Mouse (Mus musculus) layer of hippocampus, adult 2 months (tissue): ENCODE data around the gene Plpp1. TPM values are rescaled to one million over a fixed set of nuclear protein-coding genes. Genes with fewer than 3 reads are reported as not detected.

Source experiments
- DNase-seq, 2 experiments: peaks; one replicate each; pipeline ENCODE4 v3.0.0; 2022; ENCODE audit warnings: low spot score in 2 of 2
- H3K27ac ChIP-seq: fragments of 200-600 bp; 2 replicates; pipeline ENCODE4 v1.8.1; 2022
- H3K4me3 ChIP-seq: fragments of 200-600 bp; 2 replicates; pipeline ENCODE4 v1.8.1; 2022; ENCODE audit warnings: mild to moderate bottlenecking
- CTCF ChIP-seq: fragments of 200-600 bp; conservative IDR thresholded peaks from 2 replicates; pipeline ENCODE4 v1.8.1; 2022; ENCODE audit warnings: antibody characterized with exemption, mild to moderate bottlenecking, moderate library complexity
- long read RNA-seq, 2 experiments: library from polyadenylated mRNA; stranded (forward); transcript quantifications; one replicate each; pipeline ENCODE4 v2.0.0; 2021; ENCODE audit warnings: borderline mapping rate in 2 of 2
- total RNA-seq, 2 experiments: library from RNA; stranded (reverse); gene quantifications; 2 replicates each; pipeline ENCODE4 v1.2.3; 2021

The Plpp1 gene
- total RNA-seq: 10 to 100 TPM; 30.4 to 30.8 TPM
- long read RNA-seq, experiment 1, transcript Plpp1-201 (6 exons, 1,598 nt): major isoform, 21 of 46 reads
- long read RNA-seq, experiment 1, transcript Plpp1-202 (6 exons, 1,272 nt): minor isoform, 14 of 46 reads
- long read RNA-seq, experiment 1, partial matches to known transcripts: 1 of 46 reads
- long read RNA-seq, experiment 1, other reads (novel, unspliced or antisense): 10 of 46 reads
- long read RNA-seq, experiment 2, transcript Plpp1-202 (6 exons, 1,272 nt): major isoform, 24 of 53 reads
- long read RNA-seq, experiment 2, transcript Plpp1-201 (6 exons, 1,598 nt): minor isoform, 12 of 53 reads
- long read RNA-seq, experiment 2, partial matches to known transcripts: 0 of 53 reads
- long read RNA-seq, experiment 2, other reads (novel, unspliced or antisense): 17 of 53 reads

DNA sequence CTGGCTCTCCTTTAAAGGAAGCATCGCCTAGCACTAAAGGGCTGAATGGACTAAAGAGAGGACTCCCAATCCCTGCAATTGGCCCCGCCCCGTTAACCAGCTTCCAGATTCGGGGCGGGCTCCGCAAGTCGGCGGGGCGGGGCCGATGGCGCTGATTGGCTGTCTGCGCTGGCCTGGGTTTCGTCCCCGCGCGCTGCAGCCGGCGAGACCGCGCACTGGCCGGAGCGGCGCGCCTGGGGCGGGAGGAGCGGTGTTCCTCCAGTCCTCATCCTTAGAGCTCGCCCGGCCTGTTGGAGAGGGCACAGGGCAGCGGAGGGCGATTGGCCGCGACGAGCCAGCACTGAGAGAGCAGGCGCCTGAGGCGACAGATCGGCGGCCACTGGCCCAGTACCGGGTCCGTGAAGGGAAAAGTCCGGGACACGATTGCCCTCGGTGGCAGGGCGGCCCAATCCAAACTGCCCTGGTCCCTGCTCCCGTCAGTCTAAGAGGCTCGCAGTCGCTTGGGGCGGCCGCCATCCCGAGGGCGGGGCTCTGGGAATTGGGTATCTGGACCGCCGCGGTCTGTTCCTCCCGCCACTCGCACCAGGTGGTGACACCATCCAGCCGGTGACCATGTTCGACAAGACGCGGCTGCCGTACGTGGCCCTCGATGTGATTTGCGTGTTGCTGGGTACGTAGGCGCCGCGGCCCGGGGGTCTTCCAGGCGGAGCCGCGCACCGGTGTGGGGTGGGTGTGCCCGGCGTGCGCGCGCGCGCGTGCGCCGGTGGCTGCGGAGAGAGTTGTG is at the start of gene Plpp1:
Plpp1 (plus strand) TSS at position 196 of the 784 bp plus-strand sequence.
- peak; percentile 93 to 94 for DNase-seq
- Histone ChIP-seq H3K27ac (peak within 1 kb of the TSS; percentile 94), H3K4me3 (peak within 1 kb of the TSS; percentile 97)
- no peak for TF ChIP-seq CTCF

DNA sequence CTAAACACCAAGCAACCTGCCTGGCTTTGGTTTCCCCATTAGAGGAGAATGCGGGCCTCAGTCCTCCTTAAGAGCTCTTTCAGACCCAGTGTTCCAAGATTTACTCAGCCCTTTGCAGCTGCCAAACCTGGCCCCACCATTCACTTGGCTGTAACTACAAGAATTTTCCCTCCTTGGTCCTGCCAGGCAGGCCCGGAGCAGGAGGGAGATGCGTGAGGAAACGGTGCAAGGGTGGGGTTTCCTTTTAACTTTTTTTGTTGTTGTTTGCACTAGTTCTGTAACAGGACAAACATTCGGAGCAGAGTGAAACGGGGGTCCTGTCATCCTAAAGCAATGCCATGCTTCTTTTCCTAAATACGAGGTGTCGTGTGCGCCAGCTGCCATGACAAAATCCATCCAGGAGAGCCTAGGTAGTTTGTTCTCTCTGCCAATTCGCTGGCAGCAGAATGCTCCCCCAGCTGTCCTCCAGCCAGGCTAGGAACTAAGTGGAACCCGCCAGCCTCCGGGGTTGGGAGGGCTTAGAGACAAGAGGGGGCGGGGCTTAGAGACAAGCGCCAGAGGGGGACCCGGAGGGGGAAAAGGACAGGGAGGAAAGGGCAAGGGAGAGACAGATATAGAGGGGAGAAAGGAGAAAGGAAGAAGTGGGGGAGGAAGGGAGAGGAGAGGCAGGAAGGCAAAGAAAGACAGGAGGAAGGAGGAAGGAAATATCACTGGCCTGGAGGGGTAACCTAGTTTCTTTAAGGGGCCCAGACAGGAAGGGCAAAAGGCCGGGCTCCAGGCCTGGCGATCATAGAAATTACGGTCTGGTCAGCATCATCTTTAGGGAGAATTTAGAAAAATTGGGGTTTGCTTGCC is 48.9 kb upstream of the Plpp1 start:
- Histone ChIP-seq H3K27ac (peak overlapping the region; percentile 67), H3K4me3 (peak overlapping the region; percentile 27; the same call in 1 of the 2 replicates)
- TF ChIP-seq CTCF: no peak
- no peak for DNase-seq

DNA sequence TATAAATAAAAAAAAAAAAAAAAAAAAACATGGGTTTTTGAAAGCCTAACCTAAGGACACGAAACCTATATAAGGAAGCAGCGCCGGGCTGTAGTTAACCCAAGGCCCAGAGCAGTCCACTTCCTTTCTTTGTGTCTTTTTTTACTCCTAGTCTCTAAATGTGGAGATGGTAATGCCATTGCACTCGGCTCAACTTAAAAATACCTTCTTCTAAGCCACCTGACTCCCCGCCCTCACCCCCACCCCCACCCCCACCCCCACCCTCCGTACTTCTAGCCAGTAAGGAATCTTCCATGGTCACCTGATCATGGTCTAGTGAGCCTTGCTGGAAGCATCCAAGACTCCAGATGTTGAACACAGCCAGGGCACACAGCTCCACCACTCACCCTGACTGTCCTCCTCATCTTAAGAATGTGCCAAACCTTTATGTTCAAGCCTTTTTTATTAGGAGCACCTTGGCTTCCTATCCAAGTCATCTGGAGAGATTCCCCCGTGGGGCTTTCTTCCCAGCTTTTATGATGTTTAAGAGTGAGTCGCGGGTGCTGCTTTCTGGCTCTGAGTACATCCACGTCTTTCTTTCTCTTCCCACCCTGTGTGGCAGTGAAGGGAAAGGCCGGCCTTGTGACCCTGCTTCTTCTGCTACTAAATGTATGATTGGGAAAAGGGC is 48.1 kb upstream of the Plpp1 start:
- no peak for TF ChIP-seq CTCF
- peak overlapping the region; percentile 67; the same call in 1 of the 2 replicates for H3K27ac ChIP-seq
- no peak overlapping the region for H3K4me3 ChIP-seq
- DNase-seq: no peak

DNA sequence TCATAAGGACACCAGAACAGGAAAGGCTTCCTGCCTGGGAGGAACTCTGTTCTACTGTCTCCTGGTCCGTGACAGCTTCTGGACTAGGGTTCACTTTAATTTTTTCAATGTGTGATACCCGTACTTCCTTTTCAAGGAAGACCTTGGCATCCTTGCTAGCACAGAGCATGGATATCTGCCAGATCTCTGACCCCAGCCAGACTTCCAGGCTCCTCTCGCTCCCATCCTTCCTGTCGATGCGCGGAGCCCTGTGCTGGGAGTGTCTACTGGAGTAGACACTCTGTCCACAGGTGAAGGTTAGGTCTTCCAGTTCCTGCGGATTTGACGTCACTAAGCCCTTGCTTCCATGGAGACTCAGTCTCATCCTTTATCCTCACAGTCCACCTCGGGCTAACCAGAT is 47.1 kb upstream of the Plpp1 start:
- no peak for TF ChIP-seq CTCF
- Histone ChIP-seq H3K27ac (no peak overlapping the region), H3K4me3 (no peak overlapping the region)
- no peak for DNase-seq

DNA sequence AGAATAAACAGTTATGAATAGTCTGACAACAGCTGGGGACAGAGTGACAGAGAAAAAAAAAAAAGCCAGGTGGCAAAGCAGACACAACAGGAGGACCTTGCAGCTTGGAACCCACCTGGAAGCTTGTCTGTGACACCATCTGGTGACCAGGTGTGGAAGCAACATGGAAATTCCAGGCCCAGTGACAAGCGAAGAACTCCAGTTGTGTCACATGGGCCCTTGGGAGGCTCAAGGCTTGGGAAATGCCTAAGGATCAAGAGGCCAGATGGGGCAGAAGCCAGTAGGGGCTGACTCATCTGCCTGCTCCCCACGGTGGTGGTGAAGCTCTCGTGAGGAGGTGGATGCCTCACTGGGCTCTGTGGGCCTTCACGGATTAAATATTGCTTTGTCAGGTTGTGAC is 45.7 kb upstream of the Plpp1 start:
- Histone ChIP-seq H3K27ac (no peak overlapping the region), H3K4me3 (no peak overlapping the region)
- TF ChIP-seq CTCF: no peak
- no peak for DNase-seq

DNA sequence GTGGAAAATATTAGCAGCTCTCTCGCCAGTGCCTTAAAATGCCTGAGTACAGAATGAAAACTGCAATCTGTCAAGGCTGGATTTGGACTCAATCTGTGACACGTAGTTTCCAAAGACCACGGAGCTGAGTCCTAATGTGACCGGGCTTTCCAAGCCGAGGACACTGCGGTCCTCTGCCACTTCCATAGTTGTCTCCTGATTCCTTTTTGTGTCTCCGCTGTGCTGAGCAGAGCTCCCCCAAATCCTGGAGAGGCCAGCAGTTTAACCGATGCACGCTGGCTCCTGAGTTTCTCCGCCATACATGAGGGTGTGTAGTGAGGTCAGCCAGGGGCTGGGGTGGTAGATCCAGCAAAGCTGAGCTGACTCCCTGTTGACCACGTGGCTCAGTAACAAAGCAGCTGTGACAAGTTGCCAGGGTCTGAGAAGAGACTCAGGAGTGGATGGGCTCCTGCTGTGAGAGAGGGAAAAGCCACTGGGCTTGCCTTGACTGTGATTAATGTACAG is 45.0 kb upstream of the Plpp1 start:
- no peak for DNase-seq
- TF ChIP-seq CTCF: no peak
- H3K4me3 ChIP-seq: peak overlapping the region; percentile 41
- H3K27ac ChIP-seq: peak overlapping the region; percentile 65

DNA sequence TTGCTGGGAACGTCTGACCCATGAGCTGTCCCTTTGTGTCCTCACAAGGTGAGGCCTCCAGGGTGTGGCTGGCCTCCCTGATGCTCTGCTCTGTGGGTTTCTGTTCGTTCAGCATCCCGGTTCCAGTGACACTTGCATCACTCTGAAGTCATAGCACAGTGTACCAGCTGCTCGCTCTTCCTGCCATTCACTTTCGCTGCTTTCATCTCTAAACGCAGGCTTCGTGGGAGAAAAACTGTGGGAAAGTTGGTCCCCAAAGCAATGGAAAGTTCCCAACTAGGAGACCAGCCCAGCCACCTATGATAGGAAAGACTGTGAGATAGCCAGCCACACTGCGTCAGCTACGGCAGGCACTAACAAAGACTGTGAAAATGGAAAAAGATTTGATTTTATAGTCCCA is 43.2 kb upstream of the Plpp1 start:
- no peak for TF ChIP-seq CTCF
- H3K4me3 ChIP-seq: no peak overlapping the region
- no peak for DNase-seq
- no peak overlapping the region for H3K27ac ChIP-seq

DNA sequence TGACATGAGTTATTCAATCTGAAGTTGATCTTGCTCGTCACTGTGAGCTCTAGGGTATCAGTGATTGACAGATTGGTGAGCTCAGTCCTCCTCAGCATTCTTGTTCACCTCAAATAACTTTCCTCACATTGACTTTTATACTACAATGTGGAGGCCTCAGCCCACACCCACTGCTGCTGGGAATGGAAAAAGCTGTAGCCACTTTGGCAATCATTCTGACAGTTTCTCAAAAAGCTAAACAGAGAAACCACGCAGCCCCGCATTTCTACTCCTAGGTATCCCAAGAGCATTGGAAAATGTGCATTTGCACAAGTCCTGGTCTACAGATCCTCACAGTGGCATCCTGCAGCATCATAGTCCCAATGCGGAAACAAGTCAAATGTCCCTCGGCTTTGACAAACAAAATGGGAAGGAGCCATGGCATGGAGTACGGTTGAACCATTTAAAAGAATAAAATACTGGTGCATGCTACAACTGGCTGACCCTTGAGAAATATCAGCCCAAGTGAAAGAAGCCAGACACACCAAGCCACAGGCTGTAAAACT is 42.0 kb upstream of the Plpp1 start:
- H3K4me3 ChIP-seq: no peak overlapping the region
- no peak overlapping the region for H3K27ac ChIP-seq
- no peak for TF ChIP-seq CTCF
- no peak for DNase-seq

DNA sequence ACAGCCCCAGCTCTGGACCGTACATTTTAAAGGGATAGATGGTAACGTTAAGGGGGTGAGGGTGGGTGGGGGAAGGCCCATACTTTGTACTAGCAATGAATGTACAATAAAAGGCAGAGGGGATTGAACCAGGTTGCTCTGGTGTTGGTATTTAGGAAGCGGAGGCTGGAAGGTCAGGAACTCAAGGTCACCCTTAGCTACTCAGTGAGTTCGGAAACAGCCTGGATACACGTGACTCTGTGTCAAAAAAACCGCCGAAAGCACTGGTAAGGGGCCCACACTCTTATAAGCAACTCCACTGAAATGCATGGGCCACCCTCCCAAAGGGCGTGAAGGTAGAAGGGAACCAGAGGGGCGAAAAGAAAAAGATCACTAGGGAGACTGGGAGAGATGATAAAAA is 41.2 kb upstream of the Plpp1 start:
- H3K27ac ChIP-seq: no peak overlapping the region
- no peak overlapping the region for H3K4me3 ChIP-seq
- TF ChIP-seq CTCF: no peak
- DNase-seq: no peak

DNA sequence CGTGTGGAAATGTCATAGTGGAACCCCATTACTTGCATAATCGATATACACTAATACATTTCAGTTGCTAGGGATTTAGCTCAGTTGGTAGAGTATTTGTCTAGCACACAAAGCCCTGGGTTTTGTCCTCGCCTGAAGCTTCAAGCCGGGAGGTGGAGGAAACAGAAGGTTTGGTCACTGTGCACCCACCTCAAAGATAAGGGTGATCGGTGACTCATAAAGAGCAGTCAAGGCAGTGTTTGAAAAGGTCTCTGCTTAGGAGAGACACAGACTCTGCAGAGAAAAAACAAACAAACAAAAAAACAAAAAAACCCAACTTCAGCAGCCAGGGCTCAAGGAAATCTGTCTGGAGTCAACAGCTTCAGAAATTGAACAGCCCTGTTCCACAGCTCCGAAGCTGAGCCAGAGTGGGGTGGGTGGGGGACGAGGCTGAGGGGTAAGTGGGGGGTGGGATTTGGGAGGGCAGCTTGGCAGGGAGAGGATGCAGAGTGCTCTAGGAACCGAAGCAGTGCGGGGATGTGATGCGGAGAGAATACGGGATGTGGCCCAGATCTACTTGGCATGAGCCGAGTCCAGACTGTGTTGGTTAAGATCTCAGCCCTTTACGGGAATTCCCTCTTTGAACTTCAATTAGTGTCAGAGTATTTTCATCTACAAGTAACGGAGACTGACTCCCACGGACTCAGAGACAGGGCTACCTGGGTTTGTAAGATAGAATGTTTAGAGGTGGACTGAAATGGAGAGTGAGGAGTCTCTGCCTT is 40.6 kb upstream of the Plpp1 start:
- Histone ChIP-seq H3K4me3 (no peak overlapping the region), H3K27ac (no peak overlapping the region)
- DNase-seq: no peak
- TF ChIP-seq CTCF: no peak

DNA sequence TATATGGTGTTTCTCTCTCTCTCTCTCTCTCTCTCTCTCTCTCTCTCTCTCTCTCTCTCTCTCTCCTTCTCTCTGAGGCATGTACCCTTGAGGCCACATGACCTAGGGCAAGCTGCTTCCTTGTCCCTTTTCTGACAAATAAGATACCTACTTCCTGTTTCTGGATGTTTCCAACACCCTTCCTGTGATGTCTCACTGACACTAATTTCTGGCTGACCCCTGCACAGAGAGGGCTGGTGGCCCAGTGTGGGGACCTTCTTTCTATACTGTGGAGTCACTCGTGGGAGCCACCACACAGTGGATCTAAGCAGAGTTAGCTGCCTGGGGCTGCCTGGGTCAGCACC is 40.1 kb upstream of the Plpp1 start:
- DNase-seq: no peak
- no peak for TF ChIP-seq CTCF
- no peak overlapping the region for H3K4me3 ChIP-seq
- no peak overlapping the region for H3K27ac ChIP-seq

DNA sequence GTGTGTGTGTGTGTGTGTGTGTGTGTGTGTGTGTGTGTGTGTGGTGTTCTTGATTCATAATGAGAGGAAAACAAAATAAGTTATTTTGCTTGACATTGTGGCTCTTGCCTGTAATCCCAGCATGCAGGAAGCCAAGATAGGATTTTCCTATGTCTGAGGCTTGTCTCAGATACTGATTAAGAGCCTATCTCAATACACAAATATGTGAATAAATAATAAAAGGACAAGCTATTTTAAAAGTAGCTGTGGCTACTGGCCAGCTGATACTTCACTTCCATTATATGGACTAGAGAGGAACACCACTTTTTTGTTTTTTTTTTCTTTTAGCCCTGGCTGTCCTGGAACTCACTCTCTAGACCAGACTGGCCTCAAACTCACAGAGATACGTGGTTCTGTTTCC is 38.8 kb upstream of the Plpp1 start:
- no peak overlapping the region for H3K27ac ChIP-seq
- no peak for TF ChIP-seq CTCF
- H3K4me3 ChIP-seq: no peak overlapping the region
- DNase-seq: no peak
